Mouse (Mus musculus): ENCODE measurements around the gene Sema4b.

DNA sequence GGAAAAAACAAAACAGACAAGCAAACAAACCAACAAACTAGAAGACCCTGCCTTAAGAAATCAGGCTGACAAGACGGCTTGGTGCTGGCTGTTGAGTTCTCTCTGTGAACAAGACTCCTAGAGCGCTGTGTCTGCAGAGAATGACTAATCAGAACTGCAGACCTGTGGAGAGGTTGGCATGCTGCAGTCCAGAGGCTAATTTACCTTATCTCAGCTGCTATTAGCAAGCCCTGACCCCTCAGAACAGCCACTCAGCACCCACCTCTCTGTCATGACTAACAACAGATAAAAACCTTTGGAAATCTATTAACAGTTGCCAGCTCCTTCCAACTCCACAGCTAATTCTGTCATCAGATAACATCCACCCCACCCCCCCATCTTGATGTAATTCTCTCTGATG is 5.6 kb upstream of the Sema4b start:
- TF ChIP-seq CTCF (conservative IDR thresholded peaks at IDR 0.05; ENCODE audit: low read length) (no peak), NANOG (IDR thresholded peaks at IDR 0.05; ENCODE audit: borderline replicate concordance, low read length) (no peak)
